Mouse (Mus musculus) macrophage (primary cell): ENCODE measurements around the gene Dnajb1. TPM values are rescaled to one million over a fixed set of nuclear protein-coding genes. Genes with fewer than 3 reads are reported as not detected.

ENCODE experiments used
- H3K27ac ChIP-seq: fragments of 350-480 bp; formaldehyde crosslinking; 2 replicates; pipeline ENCODE4 v1.9.0; 2021
- H3K36me3 ChIP-seq: fragments of 350-480 bp; formaldehyde crosslinking; 2 replicates; pipeline ENCODE4 v1.9.0; 2021; ENCODE audit errors: inconsistent target
- H3K4me3 ChIP-seq: fragments of 350-480 bp; formaldehyde crosslinking; 2 replicates; pipeline ENCODE4 v1.9.0; 2021; ENCODE audit errors: inconsistent target
- H3K79me2 ChIP-seq: fragments of 350-480 bp; formaldehyde crosslinking; 2 replicates; pipeline ENCODE4 v1.9.0; 2021; ENCODE audit errors: inconsistent target
- WGBS: methylation state at CpG from one replicate; pipeline ENCODE4 v1.1.7; 2026; ENCODE audit warnings: inconsistent platforms; ENCODE audit not compliant: missing documents; 5-methylcytosine and 5-hydroxymethylcytosine counted together
- polyA plus RNA-seq: library from polyadenylated mRNA; stranded (reverse); fragments of 250-400 nt; gene quantifications from 3 replicates; pipeline ENCODE4 v1.2.4, GENCODE M21; 2018; ENCODE audit warnings: inconsistent platforms

Gene Dnajb1
- polyA plus RNA-seq, 1 experiment from 2014 or later, result 13.5 TPM

DNA sequence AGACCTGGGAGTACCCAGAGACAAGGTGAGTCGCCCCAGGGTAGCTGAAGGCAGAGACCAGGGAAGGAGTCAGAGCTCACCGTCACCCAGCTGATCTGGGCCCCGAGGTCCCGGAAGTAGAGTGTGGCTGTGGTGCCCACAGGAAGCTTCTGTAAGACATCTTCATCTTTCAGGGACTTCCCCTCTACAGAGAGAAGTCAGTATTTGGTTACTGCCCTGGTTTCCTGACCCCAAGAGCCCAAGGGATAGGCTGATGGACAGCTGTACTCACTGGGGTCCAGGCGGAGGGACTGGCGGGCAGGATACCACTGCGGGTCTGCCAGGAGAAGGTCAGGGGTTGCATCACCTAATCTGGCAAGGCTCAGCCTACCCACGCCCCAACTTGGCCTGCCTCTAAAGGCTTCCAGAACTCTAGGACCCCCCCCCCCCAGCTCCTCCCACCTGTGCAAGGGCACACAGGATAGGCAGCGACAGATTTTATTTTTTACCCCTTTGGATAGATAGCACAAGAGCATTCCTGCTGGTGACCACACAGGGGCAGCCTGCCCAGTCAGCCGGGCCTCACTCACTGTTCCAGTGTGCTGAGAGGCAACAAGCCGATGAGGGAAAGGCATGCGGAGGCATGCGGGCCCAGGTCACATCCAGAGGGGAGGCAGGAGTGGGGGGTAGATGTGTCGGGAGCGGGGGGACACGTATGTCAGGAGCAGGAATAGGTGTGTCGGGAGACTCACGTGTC, 34.7 kb upstream of the Dnajb1 start:
- 36% methylated on average over 18 of the region's 18 CpGs for WGBS
- Histone ChIP-seq H3K4me3 (no peak overlapping the region), H3K36me3 (peaks cover 9% of the 10 kb centered on the region; the same call in 1 of the 2 replicates), H3K27ac (peak overlapping the region; percentile 22), H3K79me2 (peaks cover 88% of the 10 kb centered on the region)

- H3K27ac ChIP-seq, result no peak overlapping the region
- peaks cover 88% of the 10 kb centered on the region for H3K79me2 ChIP-seq
- peaks cover 9% of the 10 kb centered on the region; the same call in 1 of the 2 replicates for H3K36me3 ChIP-seq
- 89% methylated on average over 15 of the region's 15 CpGs for whole genome bisulfite sequencing
- H3K4me3 ChIP-seq, result no peak overlapping the region
Measured at GRCm38 (mm10) chr8:83574631-83575315, 33.2 kb upstream of the Dnajb1 start.

GRCm38 (mm10) chr8:83575561-83576515, 32.2 kb upstream of the Dnajb1 start:
- Histone ChIP-seq H3K36me3 (peaks cover 9% of the 10 kb centered on the region; the same call in 1 of the 2 replicates), H3K27ac (no peak overlapping the region), H3K79me2 (peaks cover 89% of the 10 kb centered on the region), H3K4me3 (no peak overlapping the region)
- WGBS, result 91% methylated on average over 17 of the region's 17 CpGs

GRCm38 (mm10) chr8:83576516-83576895, 31.5 kb upstream of the Dnajb1 start:
- 95% methylated on average over 4 of the region's 4 CpGs for WGBS
- Histone ChIP-seq H3K27ac (no peak overlapping the region), H3K79me2 (peaks cover 91% of the 10 kb centered on the region), H3K4me3 (no peak overlapping the region), H3K36me3 (peaks cover 4% of the 10 kb centered on the region; the same call in 1 of the 2 replicates)

DNA sequence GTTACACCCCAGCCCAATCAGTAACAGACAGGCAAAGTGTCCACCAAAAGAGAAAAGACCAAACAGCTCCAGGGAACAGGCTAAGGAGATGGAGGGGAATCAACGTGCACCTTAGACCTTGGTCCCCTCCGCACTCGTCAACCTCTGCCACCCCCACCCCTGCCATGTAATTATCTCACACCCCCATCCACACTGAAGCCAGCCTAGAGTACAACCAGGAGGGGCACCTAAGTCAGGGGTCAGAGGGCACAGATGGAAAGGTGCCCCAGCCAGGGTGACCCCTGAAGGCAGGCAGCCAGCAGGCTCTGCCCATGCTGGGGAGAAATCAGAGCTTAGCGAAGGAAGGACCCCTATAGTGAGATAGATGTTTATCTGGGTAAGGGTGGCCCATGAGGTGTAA, 31.1 kb upstream of the Dnajb1 start:
- Histone ChIP-seq H3K36me3 (no peaks in the 10 kb centered on the region), H3K79me2 (peaks cover 91% of the 10 kb centered on the region), H3K4me3 (no peak overlapping the region), H3K27ac (no peak overlapping the region)
- WGBS, result 92% methylated on average over 4 of the region's 4 CpGs

DNA sequence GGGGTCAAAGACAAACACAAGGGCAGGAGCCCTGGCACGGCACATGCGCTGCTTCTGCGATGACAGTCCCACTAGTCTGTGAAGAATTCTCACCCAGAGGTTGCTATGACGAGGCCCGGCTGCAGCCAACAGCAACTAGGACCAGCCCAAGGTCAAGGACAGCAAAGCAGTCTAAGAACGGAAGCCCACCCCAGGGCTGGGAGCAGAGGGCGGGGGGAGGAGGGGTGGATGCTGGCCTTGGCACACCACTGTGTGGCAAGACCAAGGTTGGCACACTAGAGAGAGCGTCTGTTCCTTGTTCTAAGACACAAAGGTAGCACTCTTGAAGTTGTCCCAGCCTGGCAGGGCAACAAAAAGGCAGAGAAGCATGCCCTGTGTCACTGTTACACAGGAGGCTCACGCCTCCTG, 30.6 kb upstream of the Dnajb1 start:
- no peaks in the 10 kb centered on the region for H3K36me3 ChIP-seq
- no peak overlapping the region for H3K4me3 ChIP-seq
- H3K27ac ChIP-seq, result no peak overlapping the region
- peaks cover 91% of the 10 kb centered on the region for H3K79me2 ChIP-seq
- 80% methylated on average over 9 of the region's 9 CpGs for WGBS

DNA sequence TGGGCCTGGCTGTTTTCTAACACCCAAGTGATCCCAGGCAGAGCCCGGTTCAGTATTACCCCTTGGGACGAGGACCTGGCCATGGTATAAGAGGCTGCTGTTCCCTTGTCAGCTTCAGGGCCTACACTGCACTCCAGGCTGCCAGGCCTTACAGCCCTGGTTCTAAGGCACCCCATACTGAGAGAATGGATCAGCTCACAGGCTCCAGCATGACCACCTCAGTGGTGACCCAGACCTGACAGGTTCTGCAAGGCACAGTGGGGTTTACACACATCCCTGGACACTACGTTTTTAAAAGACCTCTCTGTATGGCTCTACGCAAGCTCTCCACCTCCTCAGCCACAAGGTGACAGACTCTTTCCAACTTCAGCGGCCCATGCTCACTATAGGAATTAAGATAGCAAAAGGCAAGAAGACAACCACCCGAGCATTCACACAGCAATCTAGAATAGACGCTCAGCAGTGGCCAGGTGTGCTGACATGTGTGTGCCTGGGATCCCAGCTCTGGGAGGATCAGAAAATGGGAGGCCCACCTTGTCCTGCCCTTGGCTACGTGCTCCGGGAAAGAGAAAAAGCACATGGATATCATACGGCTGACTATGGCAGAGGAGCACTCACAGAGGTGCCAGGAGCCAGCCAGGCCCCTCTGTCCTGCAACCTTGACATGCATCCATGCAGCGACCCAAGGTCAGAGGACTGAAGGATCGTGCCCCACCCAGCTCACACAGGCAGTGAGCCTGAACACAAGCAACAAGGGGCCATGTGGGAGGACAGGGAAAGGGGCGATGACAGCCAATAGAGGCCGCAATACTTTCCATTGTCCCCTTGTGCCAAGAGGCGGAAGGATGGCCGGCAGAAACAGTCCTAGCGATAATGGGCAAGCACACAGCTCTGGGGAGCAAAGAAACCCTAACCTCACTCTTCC, 29.6 kb upstream of the Dnajb1 start:
- Histone ChIP-seq H3K4me3 (no peak overlapping the region), H3K79me2 (peaks cover 98% of the 10 kb centered on the region), H3K27ac (no peak overlapping the region), H3K36me3 (no peaks in the 10 kb centered on the region)
- WGBS, result 93% methylated on average over 16 of the region's 17 CpGs

DNA sequence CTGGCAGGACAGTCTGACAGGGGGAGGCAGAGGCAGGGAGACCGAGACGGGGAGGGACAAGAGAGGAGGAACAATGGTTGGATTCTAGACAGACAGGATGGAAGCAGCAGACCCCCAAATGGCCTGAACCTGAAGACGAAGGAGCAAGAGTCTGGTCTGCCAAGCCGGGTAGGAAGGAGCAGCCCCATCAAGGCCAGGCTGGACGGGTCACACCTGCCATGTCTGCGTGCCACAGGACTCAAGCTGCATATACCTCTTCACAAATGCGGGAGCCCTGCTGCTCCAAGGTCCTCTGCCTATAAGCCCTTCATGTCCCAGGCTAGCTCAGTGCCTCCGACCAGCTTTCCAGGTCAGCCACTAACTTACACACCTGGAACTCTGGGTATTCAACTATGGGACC, 28.3 kb upstream of the Dnajb1 start:
- no peak overlapping the region for H3K27ac ChIP-seq
- H3K79me2 ChIP-seq, result peaks cover 100% of the 10 kb centered on the region
- WGBS, result 95% methylated on average over 8 of the region's 8 CpGs
- H3K36me3 ChIP-seq, result no peaks in the 10 kb centered on the region
- no peak overlapping the region for H3K4me3 ChIP-seq

DNA sequence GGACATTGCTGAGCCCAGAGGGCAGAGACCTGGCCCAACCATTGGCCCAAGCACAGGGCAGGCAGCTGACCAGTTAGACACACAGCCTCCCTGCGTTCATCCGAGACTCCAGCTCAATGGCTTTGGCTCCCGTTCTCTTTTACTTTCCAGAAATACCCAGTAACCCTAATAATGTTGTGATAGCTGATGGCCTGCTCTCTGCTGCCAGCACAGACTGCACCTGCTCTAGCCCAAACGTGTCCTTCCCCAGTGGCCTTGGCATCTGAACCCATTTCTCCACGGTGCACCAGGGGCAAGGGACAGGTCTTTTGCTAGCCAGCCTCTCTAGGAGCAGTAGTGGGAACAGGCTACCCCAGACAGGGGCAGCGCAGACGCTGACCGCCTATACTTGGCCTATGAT, 27.2 kb upstream of the Dnajb1 start:
- Histone ChIP-seq H3K4me3 (no peak overlapping the region), H3K36me3 (no peaks in the 10 kb centered on the region), H3K79me2 (peaks cover 100% of the 10 kb centered on the region), H3K27ac (no peak overlapping the region)
- 98% methylated on average over 8 of the region's 8 CpGs for WGBS

DNA sequence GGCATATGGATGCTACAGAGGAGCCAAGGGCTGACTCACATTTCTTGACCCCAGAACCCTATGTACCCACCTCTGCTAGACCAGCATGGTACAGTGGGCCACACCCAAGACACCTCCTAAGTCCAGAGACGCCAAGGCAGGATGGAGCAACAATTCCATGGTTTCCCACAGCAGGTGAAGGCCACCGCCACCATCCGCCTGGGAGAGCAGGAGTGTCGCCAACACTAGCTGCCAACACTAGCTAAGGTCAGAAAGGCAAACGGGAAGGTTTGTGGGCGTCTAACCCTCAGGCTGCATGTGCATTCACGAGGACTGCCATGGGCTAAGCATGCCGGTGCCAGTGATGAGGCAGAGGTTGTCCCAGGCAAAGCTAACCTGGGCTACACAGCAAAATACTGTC, 25.8 kb upstream of the Dnajb1 start:
- no peak overlapping the region for H3K4me3 ChIP-seq
- peaks cover 100% of the 10 kb centered on the region for H3K79me2 ChIP-seq
- WGBS, result 92% methylated on average over 8 of the region's 8 CpGs
- no peak overlapping the region for H3K27ac ChIP-seq
- H3K36me3 ChIP-seq, result no peaks in the 10 kb centered on the region

DNA sequence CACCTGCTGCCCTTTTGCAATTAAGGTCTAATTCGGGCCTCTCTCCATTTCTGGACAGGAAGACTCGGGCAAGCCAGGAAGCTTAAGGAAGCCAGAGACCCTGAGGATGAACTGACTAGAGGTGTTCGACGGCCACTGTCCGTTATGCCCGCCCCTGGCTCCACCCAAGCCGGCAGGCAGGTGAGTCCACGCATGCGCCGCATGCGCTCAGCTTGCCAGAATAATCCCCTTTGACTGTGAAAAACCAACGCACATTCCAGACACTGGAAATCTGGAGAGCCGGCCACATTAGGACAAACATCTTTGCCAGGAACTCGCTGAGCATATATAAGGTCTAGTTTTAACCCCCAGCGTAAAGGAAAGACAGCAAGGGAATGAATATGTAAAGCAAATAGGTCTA, 24.8 kb upstream of the Dnajb1 start:
- 0 out of 2 replicates have a peak, but pooled peaks cover under 1% of the 10 kb centered on the region for H3K36me3 ChIP-seq

GRCm38 (mm10) chr8:83584771-83585170, 23.2 kb upstream of the Dnajb1 start:
- H3K36me3 ChIP-seq, result 0 out of 2 replicates have a peak, but pooled peaks cover 3% of the 10 kb centered on the region
- H3K79me2 ChIP-seq, result peaks cover 100% of the 10 kb centered on the region
- no peak overlapping the region for H3K4me3 ChIP-seq
- 89% methylated on average over 1 of the region's 1 CpGs for WGBS
- H3K27ac ChIP-seq, result no peak overlapping the region

More for the DNA sequence above, 24.8 kb upstream of the Dnajb1 start:
- H3K79me2 ChIP-seq, result peaks cover 100% of the 10 kb centered on the region
- WGBS, result 94% methylated on average over 15 of the region's 15 CpGs
- no peak overlapping the region for H3K27ac ChIP-seq
- no peak overlapping the region for H3K4me3 ChIP-seq

DNA sequence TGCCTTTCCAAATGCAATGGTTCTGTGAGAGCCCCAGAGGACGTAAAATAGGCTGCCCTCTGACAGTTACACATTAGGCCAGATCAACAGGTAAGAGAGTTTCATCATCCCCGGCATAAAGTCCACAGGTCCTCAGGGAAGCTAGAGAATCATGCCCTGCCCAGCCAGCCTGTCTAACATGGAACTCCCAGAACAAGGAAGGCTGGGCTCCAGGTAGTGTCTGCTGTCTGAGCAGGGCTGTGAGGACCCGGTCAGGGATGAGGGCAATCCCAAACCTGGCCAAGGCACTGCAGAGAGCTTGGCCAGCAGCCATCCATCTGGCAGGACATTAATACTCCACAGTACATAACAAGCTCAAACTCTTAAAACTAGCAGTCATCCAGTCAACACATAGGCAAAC, 22.7 kb upstream of the Dnajb1 start:
- Histone ChIP-seq H3K36me3 (0 out of 2 replicates have a peak, but pooled peaks cover 3% of the 10 kb centered on the region), H3K79me2 (peaks cover 100% of the 10 kb centered on the region), H3K27ac (no peak overlapping the region), H3K4me3 (no peak overlapping the region)
- WGBS, result 92% methylated on average over 3 of the region's 3 CpGs
